Mouse (Mus musculus): Measurements from ENCODE around the gene Prorsd1. TPM values are rescaled to one million over a fixed set of nuclear protein-coding genes. Genes with fewer than 3 reads are reported as not detected.
"Not testable (repeated sequence)": the region's sequence is repeated elsewhere in the genome, so short reads cannot be mapped to it uniquely, and the experiment has no call there.

Prorsd1 gene
- 31.9 and 35.0 TPM in 2 replicates for polyA plus RNA-seq (2015; fragmentation: Nextera tagmentation; extraction: Ambion mirVana)

DNA sequence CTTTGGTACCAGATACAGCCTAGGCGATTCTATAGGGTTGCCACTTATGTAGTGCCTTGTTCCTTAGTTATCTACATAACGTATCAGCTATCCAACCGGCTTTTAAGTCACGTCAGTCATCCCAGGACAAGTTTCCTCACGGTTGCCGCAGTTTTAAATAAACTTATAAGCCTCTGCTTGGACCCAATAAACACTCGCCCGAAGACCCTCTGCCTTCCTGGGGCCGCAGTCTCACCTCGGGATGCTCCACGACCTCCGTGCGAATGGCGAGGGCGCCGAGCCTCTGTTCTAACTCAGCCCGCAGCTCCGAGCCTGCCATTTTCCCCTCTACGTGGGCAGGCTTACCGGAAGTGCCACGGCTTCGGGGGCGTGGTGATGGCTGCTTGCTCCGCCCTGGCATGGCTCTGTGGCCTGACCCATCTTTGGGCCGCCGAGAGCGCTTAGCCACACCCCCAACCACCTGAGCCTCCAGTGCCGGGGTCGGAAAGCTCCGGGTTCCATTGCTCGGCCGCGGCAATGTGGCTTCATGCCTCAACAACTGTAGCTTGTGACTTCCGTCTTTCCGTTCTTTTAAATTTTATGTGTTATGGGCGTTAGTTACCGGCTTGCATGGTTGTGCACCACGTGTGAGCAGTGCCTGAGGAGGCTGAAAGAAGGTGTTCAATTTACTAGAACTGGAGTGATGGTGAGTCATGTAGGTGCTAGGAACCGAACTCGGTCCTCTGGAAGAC is at the start of gene Prorsd1:
Gene Prorsd1 (minus strand): TSS at position 352 of the 731 bp plus-strand sequence.
- peak within 1 kb of the TSS; percentile 64 for H3K4me2 ChIP-seq
- H3K9ac ChIP-seq, result peak within 1 kb of the TSS; percentile 81
- H3K27me3 ChIP-seq, result no peaks in the 10 kb centered on the region
- no peaks in the 10 kb centered on the region for H3K9me3 ChIP-seq
- 4% methylated on average over 40 of the region's 40 CpGs for WGBS
- peaks cover 13% of the 10 kb centered on the region; the same call in 1 of the 2 replicates for H3K4me1 ChIP-seq
- ATAC-seq (ENCODE audit: insufficient number of reproducible peaks, insufficient read depth, low FRiP score, low TSS enrichment, low read depth), result peak; percentile 94
- H3K27ac ChIP-seq, result peak within 1 kb of the TSS; percentile 87
- H3K36me3 ChIP-seq, result peaks cover 16% of the 10 kb centered on the region
- H3K4me3 ChIP-seq, result peak within 1 kb of the TSS; percentile 67

DNA sequence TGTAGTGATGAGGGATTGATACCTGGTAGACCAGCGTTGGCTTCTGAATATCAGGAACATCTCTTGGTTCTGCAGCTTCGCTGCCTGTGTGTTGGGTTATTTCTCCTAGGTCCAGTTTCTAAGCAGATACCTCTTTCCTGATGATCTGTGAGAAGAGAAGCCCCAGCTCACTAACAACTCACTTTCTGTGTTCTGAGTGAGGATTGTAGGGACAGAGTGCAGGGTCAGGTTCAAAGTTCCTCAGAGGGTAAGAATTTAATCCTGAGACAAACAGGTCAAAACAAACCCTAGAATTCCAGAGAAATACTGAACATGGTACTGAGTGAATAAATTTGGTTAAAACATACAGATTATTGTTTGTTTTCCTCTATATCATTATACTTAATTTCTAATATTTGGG is 48.6 kb upstream of the Prorsd1 start:
- ATAC-seq (ENCODE audit: insufficient number of reproducible peaks, insufficient read depth, low FRiP score, low TSS enrichment, low read depth), result no peak
- Histone ChIP-seq H3K27me3 (no peaks in the 10 kb centered on the region), H3K9ac (no peak overlapping the region), H3K27ac (no peak overlapping the region), H3K9me3 (no peaks in the 10 kb centered on the region), H3K36me3 (no peaks in the 10 kb centered on the region), H3K4me2 (no peak overlapping the region), H3K4me3 (no peak overlapping the region), H3K4me1 (no peaks in the 10 kb centered on the region)
- WGBS, result 89% methylated on average over 2 of the region's 2 CpGs

DNA sequence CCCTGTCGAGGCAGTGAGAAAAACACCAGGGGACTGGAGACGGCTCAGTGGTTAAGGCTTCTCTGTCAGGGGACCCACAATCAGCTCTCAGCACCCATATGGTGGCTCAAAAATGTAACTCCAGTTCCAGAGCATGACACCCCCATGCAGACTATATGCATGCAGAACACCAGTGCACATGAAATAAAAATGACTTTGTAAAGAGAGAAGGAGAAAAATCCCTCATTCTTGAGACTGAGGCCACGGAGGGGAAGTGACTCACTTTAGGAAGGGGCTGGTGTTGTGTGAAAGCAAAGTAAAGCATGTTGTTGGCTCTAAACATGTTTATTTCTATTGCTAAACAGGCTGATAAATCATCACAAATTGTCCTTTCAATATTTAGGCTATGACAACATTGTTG is 46.2 kb upstream of the Prorsd1 start:
- H3K4me1 ChIP-seq, result no peaks in the 10 kb centered on the region
- no peaks in the 10 kb centered on the region for H3K27me3 ChIP-seq
- H3K4me2 ChIP-seq, result no peak overlapping the region
- WGBS, result 85% methylated on average over 3 of the region's 3 CpGs
- H3K27ac ChIP-seq, result no peak overlapping the region
- no peaks in the 10 kb centered on the region for H3K9me3 ChIP-seq
- H3K4me3 ChIP-seq, result no peak overlapping the region
- ATAC-seq (ENCODE audit: insufficient number of reproducible peaks, insufficient read depth, low FRiP score, low TSS enrichment, low read depth), result no peak
- H3K9ac ChIP-seq, result no peak overlapping the region
- H3K36me3 ChIP-seq, result no peaks in the 10 kb centered on the region

DNA sequence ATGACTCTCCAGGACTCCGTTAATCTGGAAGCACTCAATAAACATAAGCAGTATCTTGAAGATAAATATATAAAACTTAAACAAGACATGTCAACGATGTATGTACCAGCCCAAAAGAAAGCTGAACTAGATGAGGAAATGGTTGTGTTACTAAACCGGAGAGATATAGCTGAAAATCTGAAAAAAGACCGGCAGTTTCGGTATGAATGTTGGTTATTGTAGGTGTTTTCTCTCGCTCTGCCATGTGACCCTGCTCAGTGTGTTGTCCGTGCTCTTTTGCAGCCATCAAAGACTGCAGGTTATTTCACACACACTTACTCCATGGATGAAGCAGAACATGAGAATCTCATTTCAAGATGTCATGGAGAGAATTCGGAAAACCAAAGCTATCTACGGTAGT is 45.6 kb upstream of the Prorsd1 start:
- Histone ChIP-seq H3K27ac (no peak overlapping the region), H3K9ac (no peak overlapping the region), H3K36me3 (no peaks in the 10 kb centered on the region), H3K4me3 (no peak overlapping the region), H3K4me2 (no peak overlapping the region), H3K9me3 (no peaks in the 10 kb centered on the region), H3K27me3 (no peaks in the 10 kb centered on the region), H3K4me1 (no peaks in the 10 kb centered on the region)
- WGBS, result 89% methylated on average over 9 of the region's 9 CpGs
- ATAC-seq (ENCODE audit: insufficient number of reproducible peaks, insufficient read depth, low FRiP score, low TSS enrichment, low read depth), result no peak

DNA sequence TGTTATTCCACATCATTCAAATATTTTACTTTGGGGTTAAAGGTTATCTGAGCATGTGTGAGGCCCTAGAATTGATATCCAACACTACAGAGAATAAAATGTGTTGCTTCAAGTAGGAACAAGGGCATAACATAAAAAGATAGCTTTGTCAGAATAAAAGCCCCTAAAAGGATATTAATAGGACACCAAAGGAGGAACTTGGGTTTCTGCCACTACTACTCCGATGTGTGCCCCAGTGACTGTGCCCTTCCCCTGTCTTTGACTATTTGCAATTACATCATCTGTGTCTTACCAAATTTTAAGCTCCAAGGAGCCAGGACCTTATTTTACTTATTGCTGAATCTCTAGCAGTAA is 34.6 kb upstream of the Prorsd1 start:
- H3K27me3 ChIP-seq, result no peaks in the 10 kb centered on the region
- H3K4me2 ChIP-seq, result no peak overlapping the region
- H3K9ac ChIP-seq, result no peak overlapping the region
- ATAC-seq (ENCODE audit: insufficient number of reproducible peaks, insufficient read depth, low FRiP score, low TSS enrichment, low read depth), result no peak
- 87% methylated on average over 1 of the region's 1 CpGs for WGBS
- H3K9me3 ChIP-seq, result no peaks in the 10 kb centered on the region
- H3K4me1 ChIP-seq, result peaks cover 10% of the 10 kb centered on the region
- peaks cover 23% of the 10 kb centered on the region for H3K36me3 ChIP-seq
- H3K4me3 ChIP-seq, result no peak overlapping the region
- H3K27ac ChIP-seq, result no peak overlapping the region

DNA sequence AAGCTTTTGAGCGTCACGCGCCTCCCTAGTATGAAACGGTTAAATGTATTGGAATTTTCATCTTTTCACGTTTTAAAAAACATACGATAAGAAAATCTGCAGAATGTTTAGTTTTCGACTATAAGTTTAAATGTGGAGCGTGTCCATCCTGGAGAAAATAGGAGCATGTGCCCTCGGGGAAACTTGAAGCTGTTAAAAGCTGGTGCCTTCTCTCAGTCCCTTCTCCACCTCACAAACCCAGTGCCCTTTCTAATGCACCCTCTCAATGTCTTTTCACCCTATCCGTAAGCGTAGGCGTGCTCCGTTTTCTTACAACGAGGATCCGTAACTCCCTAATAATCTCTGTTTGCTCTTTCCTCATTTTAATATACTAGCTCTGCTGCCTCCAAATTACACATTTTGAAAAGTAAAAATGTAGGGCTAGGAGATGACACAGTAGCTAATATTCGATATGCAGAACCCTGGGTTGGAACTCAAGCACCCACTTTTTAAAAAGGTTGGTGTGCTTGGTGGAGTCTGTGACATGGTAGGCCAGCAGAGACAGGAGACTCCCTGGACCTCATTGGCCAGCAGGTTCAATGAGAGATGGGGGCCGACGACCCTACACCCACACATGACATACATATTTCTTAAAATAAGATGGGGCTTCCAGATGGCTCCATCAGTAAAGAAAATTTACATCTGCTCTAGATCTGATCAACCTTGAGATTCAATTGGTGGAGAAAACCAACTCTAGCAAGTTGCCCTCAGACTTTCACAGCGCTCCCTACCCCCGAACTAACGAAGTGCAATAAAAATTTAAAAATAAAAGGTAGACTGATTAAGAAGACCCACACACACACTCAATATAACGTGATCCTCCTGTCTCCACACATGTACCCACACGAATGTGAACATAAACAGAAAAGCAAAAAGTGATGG is 33.9 kb upstream of the Prorsd1 start:
- peak overlapping the region; percentile 63 for H3K4me3 ChIP-seq
- H3K27ac ChIP-seq, result no peak overlapping the region
- H3K4me2 ChIP-seq, result peak overlapping the region; percentile 70
- no peak for ATAC-seq (ENCODE audit: insufficient number of reproducible peaks, insufficient read depth, low FRiP score, low TSS enrichment, low read depth)
- peaks cover 10% of the 10 kb centered on the region for H3K4me1 ChIP-seq
- no peaks in the 10 kb centered on the region for H3K9me3 ChIP-seq
- H3K27me3 ChIP-seq, result no peaks in the 10 kb centered on the region
- H3K9ac ChIP-seq, result peak overlapping the region; percentile 95
- H3K36me3 ChIP-seq, result peaks cover 30% of the 10 kb centered on the region
- 25% methylated on average over 23 of the region's 23 CpGs for WGBS

DNA sequence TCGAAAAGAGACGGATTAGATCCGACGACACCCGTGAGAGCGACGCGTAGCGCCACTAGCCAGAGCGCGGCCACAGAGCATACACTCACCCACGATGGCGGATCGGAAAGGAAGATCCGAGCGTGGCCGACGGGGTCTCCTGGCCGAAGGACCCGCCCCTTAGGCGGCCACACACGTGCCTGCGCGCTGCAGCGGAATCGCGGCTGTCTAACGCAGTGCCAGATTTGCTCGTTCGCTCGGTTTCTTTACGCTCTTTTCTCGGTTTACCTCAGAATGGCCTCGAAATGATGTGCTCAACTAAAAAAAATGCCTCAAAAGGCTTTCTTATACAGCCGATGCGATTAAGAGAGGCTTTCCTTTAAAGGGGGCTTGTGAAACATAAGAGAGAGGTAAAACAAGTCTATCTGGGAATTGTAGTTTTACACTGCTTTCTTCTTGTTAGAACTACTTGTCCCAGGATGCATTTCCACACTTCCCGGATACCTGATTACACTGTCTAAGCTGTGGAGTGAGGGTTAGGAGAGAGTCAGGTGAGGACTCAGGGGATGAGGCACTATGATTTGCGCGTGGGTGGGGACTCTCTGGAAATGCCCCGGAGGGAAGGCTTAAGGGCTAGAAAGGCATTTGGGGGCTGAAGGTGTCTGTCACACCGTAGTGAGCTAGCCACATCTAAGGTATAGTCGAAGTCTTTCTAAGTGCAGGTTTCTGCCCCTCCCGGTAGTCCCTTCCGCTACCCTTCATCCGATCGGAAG is 33.1 kb upstream of the Prorsd1 start, which contains the start of the genes Clhc1 and Rps27a:
Gene Clhc1 (plus strand): TSS at position 199 of the 752 bp plus-strand sequence.
Gene Rps27a (minus strand): TSS at position 358 of the 752 bp plus-strand sequence.
- Histone ChIP-seq H3K4me3 (peak within 1 kb of the TSS; percentile 63), H3K4me1 (peaks cover 10% of the 10 kb centered on the region), H3K36me3 (peaks cover 33% of the 10 kb centered on the region), H3K4me2 (peak within 1 kb of the TSS; percentile 70), H3K27ac (peak within 1 kb of the TSS; percentile 87), H3K9me3 (no peaks in the 10 kb centered on the region), H3K9ac (peak within 1 kb of the TSS; percentile 95), H3K27me3 (no peaks in the 10 kb centered on the region)
- WGBS, result under 1% methylated on average over 46 of the region's 46 CpGs
- ATAC-seq (ENCODE audit: insufficient number of reproducible peaks, insufficient read depth, low FRiP score, low TSS enrichment, low read depth), result peak; percentile 98

DNA sequence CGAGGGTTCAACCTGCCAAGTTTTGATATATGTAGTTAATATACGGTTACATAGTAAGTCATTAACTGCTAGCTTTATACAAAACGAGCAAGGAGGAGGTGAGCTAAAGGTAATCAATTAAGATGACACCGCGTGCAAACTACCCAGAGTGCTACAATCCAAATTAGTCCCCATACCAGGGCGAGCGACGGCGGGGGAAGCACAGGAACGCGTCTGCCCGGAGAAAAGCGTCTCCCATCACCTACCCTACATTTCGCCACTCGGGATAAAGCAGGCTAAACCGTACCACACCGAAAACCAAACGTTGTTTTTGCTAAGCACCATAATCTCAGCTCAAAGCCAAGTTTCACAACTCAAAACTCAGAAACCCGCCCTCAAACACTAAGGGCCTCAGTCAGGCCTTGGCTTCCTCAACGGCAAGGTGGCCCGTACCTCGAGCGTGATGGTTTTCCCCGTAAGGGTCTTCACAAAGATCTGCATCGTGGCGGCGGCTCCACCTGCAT is 32.5 kb upstream of the Prorsd1 start:
- Histone ChIP-seq H3K27me3 (no peaks in the 10 kb centered on the region), H3K4me1 (peaks cover 10% of the 10 kb centered on the region), H3K9me3 (no peaks in the 10 kb centered on the region), H3K4me3 (peak overlapping the region; percentile 63), H3K27ac (peak overlapping the region; percentile 87), H3K36me3 (peaks cover 36% of the 10 kb centered on the region), H3K4me2 (peak overlapping the region; percentile 70), H3K9ac (peak overlapping the region; percentile 95)
- under 1% methylated on average over 27 of the region's 27 CpGs for WGBS
- ATAC-seq (ENCODE audit: insufficient number of reproducible peaks, insufficient read depth, low FRiP score, low TSS enrichment, low read depth), result no peak

DNA sequence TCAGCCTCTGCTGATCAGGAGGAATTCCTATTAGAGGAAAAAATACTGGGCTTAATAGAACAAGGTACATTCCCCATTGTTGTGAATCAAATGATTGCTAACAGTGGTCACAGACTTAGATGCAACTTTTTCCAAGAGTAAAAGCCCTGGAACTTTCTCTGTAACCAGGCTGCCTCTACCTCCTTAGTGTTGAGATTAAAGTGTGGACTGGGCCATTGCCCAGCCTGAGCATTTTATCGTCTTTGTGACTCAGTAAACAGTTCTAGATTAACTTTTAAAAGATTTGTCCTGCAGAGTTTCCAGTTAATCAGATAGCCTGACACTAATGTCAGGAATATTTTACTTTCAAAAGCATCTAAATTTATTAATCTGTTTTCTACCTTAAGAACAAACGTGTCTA is 31.9 kb upstream of the Prorsd1 start:
- peak overlapping the region; percentile 95 for H3K9ac ChIP-seq
- no peaks in the 10 kb centered on the region for H3K27me3 ChIP-seq
- H3K9me3 ChIP-seq, result no peaks in the 10 kb centered on the region
- H3K27ac ChIP-seq, result peak overlapping the region; percentile 87; the same call in 1 of the 2 replicates
- no peak for ATAC-seq (ENCODE audit: insufficient number of reproducible peaks, insufficient read depth, low FRiP score, low TSS enrichment, low read depth)
- H3K4me3 ChIP-seq, result peak overlapping the region; percentile 63
- peaks cover 10% of the 10 kb centered on the region for H3K4me1 ChIP-seq
- H3K36me3 ChIP-seq, result peaks cover 39% of the 10 kb centered on the region
- H3K4me2 ChIP-seq, result peak overlapping the region; percentile 70
- WGBS, result 28% methylated on average over 2 of the region's 2 CpGs

DNA sequence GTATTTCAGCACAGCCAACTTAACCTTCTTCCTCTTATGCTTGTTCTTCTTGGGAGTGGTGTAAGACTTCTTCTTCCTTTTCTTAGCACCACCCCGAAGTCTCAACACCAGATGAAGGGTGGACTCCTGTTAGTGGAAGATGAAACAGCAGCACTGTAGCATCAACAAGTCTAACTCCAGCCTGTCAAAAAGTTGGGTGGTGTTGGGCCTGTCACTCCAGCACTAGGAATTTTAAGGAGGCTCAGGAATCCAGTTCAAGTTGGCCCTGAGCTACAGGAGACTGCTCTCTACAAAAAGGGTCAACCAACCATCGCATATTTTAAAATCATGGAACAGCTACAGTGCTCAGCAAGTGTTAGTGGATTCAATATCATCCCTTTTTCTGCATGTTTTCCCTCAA is 31.5 kb upstream of the Prorsd1 start:
- peaks cover 43% of the 10 kb centered on the region for H3K36me3 ChIP-seq
- H3K4me1 ChIP-seq, result peaks cover 10% of the 10 kb centered on the region
- H3K27me3 ChIP-seq; H3K27ac ChIP-seq; H3K9me3 ChIP-seq; ATAC-seq (ENCODE audit: insufficient number of reproducible peaks, insufficient read depth, low FRiP score, low TSS enrichment, low read depth): not testable (repeated sequence)
- 88% methylated on average over 2 of the region's 2 CpGs for WGBS
- peak overlapping the region; percentile 95 for H3K9ac ChIP-seq
- H3K4me2 ChIP-seq, result peak overlapping the region; percentile 70
- peak overlapping the region; percentile 63 for H3K4me3 ChIP-seq
